Mouse (Mus musculus): ENCODE data around the gene Tmem115. TPM values are rescaled to one million over a fixed set of nuclear protein-coding genes. Genes with fewer than 3 reads are reported as not detected.

The Tmem115 gene
- total RNA-seq, 4 experiments from 2014 or later = 33.1 to 40.3 (median 36.2) TPM

Other genes starting within 250 kb of the Tmem115 start
- 1 to 10 TPM; 1.9 to 5.1 (median 3.4) TPM for gene Mapkapk3, start 244.1 kb upstream of the Tmem115 start, total RNA-seq (2022)
- gene Cish, start 237.9 kb upstream of the Tmem115 start, total RNA-seq (2022) = 1 to 10 TPM; 2.1 to 6.1 (median 2.9) TPM
- 10 to 100 TPM; 15.6 to 20.6 (median 18.5) TPM for gene Hemk1, start 195.6 kb upstream of the Tmem115 start, total RNA-seq (2022)
- 1 to 10 TPM; 2.4 to 4.0 (median 3.4) TPM for gene 6430571L13Rik, start 193.3 kb upstream of the Tmem115 start, total RNA-seq (2022)
- 10 to 100 TPM; 14.6 to 21.0 (median 17.0) TPM for gene Cacna2d2, start 134.3 kb upstream of the Tmem115 start, total RNA-seq (2022)
- gene Cyb561d2, start 8.2 kb downstream of the Tmem115 start, total RNA-seq (2022) = 10 to 100 TPM; 14.7 to 18.5 (median 16.5) TPM
- gene Nprl2, start 8.3 kb downstream of the Tmem115 start, total RNA-seq (2022) = 10 to 100 TPM; 39.4 to 46.9 (median 44.5) TPM
- gene Zmynd10, start 13.4 kb downstream of the Tmem115 start, total RNA-seq (2022) = 1 to 10 TPM; 4.5 to 7.8 (median 6.3) TPM
- 10 to 100 TPM; 17.3 to 22.5 (median 19.0) TPM for gene Rassf1, start 17.6 kb downstream of the Tmem115 start, total RNA-seq (2022)
- 10 to 100 TPM; 73.2 to 83.4 (median 76.0) TPM for gene Tusc2, start 29.3 kb downstream of the Tmem115 start, total RNA-seq (2022)
- 10 to 100 TPM; 12.9 to 16.6 (median 16.4) TPM for gene Hyal2, start 34.0 kb downstream of the Tmem115 start, total RNA-seq (2022)
- 1 to 10 TPM; 7.6 to 9.7 (median 8.4) TPM for gene Hyal1, start 43.0 kb downstream of the Tmem115 start, total RNA-seq (2022)
- 10 to 100 TPM; 11.8 to 18.4 (median 15.4) TPM for gene Naa80, start 44.9 kb downstream of the Tmem115 start, total RNA-seq (2022)
- 1 to 10 TPM; 1.7 to 2.4 (median 1.9) TPM for gene Hyal3, start 46.9 kb downstream of the Tmem115 start, total RNA-seq (2022)
- gene Ifrd2, start 53.7 kb downstream of the Tmem115 start, total RNA-seq (2022) = 10 to 100 TPM; 12.4 to 15.4 (median 14.0) TPM
- gene Sema3b, start 75.3 kb downstream of the Tmem115 start, total RNA-seq (2022) = 1 to 10 TPM; 2.9 to 5.0 (median 4.4) TPM
- gene Gnai2, start 101.4 kb downstream of the Tmem115 start, total RNA-seq (2022) = 100 to 1,000 TPM; 218 to 272 (median 249) TPM
- gene Slc38a3, start 135.6 kb downstream of the Tmem115 start, total RNA-seq (2022) = 10 to 100 TPM; 61.3 to 74.3 (median 69.2) TPM
- gene Gnat1, start 145.8 kb downstream of the Tmem115 start, total RNA-seq (2022) = under 1 TPM; 0.14 to 0.43 (median 0.27) TPM
- gene Sema3f, start 176.5 kb downstream of the Tmem115 start, total RNA-seq (2022) = 1 to 10 TPM; 5.4 to 9.3 (median 6.5) TPM
- 100 to 1,000 TPM; 136 to 170 (median 155) TPM for gene Rbm5, start 237.1 kb downstream of the Tmem115 start, total RNA-seq (2022)

Measured in layer of hippocampus, adult 8-10 months (tissue).